Mouse (Mus musculus): Measurements from ENCODE around the gene Chn2.

Gene Chn2

GRCm38 (mm10) chr6:54118395-54118794 is 79.0 kb downstream of the Chn2 start:
- no peak for DNase-seq (ENCODE audit: low read depth, low spot score)

DNA sequence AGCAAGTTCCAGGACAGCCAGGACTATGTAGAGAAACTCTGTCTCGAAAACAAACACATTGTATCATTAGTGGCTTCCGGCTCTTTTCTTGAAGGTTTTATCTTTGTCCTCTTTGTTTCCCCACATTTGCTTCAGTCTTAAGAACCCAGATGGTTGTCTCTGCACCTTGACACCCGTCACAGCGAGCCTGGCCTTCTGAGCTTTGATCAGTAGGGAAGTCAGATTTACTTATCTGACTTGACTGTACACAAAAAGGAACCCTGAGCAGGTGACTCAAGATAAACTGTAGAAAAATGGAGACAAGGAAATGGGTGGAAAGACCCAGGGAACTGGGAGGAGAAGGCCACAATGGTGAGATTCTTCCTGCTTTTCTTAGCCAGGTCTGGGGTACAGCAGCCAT is 79.5 kb downstream of the Chn2 start:
- DNase-seq (ENCODE audit: low read depth, low spot score), result no peak

GRCm38 (mm10) chr6:54119461-54119860 is 80.1 kb downstream of the Chn2 start:
- no peak for DNase-seq (ENCODE audit: low read depth, low spot score)

- peak; percentile 50 for DNase-seq (ENCODE audit: low read depth, low spot score)
These were observed 80.7 kb downstream of the Chn2 start for GRCm38 (mm10) chr6:54119885-54120666.

DNA sequence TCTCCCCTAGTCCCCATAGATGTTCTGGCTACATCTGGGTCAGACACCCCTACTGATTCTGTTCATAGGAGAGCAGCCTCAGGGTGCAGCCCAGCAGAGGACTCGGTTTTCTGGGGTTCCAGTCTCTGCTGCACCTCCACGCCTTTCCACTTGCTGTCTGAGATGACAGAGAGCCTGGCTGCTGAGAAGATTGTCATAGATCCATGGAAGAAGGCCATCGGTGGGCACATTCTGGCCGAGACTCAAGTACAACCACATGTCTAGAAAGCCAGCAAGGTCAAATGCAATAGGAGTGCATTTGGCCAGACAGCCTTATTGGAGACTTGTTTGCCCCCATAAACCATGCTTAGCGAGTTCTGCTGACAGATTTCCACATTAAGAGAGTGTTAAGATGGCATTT is 81.5 kb downstream of the Chn2 start:
- DNase-seq (ENCODE audit: low read depth, low spot score), result no peak

GRCm38 (mm10) chr6:54124519-54124918 is 85.2 kb downstream of the Chn2 start:
- DNase-seq (ENCODE audit: low read depth, low spot score), result no peak

DNA sequence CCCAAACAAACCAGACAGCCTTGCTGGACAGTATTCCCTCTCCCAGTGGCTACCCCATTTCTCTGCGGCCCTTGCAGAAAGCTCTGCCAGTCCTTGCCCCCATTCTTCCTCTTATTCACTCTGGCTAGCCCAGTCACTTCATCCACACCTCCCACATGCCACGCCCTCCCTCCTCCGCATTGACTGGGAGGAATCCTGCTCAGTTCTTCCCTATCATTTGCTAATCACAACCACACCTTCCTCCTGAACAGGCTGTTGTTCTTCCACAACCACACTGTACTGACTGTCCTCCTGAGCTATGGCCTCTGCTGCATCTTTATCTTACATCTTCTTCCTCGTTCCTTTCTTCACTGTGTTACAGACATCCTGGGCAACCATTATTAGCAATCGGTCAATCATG is 86.2 kb downstream of the Chn2 start:
- peak; percentile 58 for DNase-seq (ENCODE audit: low read depth, low spot score)

- DNase-seq (ENCODE audit: low read depth, low spot score), result no peak
These were observed 87.1 kb downstream of the Chn2 start for GRCm38 (mm10) chr6:54126225-54126992.

GRCm38 (mm10) chr6:54126993-54127697 is 87.8 kb downstream of the Chn2 start:
- DNase-seq (ENCODE audit: low read depth, low spot score), result peak; percentile 9

DNA sequence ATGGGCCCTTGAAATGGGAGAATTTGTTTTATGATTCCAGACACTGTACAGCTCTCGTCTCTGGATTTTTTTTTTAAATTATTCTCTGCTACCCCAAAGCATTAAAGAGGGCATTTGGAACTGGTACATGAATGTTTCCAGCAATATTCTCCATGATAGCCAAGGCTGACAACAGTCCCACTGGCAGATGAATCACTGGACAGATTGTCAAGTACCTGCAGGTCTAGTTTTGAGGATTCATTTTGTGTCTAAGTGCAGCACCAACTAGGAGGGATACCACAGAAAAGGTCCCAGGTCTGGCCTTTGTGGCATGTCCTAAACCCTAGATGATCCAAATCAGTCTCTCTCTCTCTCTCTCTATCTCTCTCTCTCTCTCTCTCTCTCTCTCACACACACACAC is 89.3 kb downstream of the Chn2 start:
- no peak for DNase-seq (ENCODE audit: low read depth, low spot score)

DNA sequence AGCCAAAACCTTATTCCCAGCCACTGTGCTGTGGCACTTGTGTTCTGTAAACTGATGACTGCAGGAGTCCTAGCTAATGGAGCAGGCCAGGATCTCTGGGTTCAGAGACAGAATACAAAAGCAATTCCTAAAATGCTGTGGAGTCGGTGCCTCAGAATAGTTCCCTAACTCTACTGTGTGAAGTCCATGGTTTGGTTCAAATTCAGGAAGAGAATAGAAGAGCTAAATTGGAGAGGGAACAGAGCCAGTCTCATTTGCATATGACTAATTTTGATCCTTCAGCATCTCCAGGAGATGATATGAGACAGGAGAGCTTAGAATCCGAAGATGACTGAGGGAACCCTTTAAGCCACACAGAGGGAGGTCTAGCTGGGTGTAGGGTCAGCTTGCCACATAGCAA is 90.2 kb downstream of the Chn2 start:
- DNase-seq (ENCODE audit: low read depth, low spot score), result no peak

DNA sequence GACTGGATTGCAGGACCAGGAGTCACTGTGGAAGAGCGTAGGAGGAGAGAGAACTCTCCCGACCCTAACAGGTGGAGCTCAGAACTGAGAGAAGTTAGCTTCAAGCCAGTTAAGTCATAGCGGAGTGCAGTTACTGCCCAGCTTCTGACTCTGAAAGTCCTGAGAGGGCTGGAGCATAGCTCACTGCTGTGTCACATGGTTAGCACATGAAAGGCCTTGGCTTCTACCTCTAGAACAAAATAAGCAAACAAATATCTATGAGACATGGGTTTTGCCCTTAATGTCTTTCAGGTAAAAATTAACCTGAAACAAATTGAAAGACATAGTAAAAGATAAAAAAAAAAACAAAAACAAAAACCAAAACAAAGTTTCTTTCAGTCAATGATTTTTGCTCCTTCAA is 91.5 kb downstream of the Chn2 start:
- DNase-seq (ENCODE audit: low read depth, low spot score), result no peak

DNA sequence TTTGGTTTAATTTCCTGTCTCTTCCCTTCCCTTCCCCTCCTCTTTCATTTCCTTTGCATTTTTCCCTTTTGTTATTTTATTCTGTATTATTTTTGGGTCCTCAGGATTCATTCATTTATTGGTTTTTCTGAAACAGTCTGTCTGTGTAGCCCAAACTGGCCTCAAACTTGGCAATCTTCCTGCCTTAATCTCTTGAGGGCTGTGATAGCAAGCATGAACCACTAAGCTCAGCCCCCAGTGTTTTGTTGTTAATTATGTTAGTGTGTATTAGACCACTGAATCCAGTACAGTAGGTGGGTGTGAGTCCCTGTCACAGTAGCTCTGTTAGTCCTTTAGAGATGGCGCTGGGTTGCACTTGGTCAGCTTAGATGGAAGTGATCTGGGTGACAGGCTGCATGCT is 93.2 kb downstream of the Chn2 start:
- no peak for DNase-seq (ENCODE audit: low read depth, low spot score)

DNA sequence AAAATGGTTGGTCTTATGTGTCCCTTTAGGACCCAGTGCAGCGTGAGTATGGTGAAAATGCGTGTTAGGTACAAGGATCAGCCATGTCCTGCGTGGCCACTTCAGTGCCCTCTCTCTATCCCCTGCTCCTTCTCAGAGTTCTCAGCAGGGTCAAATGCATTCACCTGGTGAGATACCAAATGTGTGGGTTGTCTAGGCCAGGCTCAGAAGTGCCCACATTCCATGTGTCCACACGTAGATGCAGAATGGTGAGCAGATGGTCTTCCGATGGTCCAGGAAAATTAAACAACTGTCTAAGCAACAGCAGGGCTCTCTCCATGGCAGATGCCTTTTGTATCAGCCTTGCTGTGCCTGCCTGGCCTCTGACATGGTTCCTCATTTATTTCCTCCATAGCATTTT is 93.9 kb downstream of the Chn2 start:
- no peak for DNase-seq (ENCODE audit: low read depth, low spot score)

DNA sequence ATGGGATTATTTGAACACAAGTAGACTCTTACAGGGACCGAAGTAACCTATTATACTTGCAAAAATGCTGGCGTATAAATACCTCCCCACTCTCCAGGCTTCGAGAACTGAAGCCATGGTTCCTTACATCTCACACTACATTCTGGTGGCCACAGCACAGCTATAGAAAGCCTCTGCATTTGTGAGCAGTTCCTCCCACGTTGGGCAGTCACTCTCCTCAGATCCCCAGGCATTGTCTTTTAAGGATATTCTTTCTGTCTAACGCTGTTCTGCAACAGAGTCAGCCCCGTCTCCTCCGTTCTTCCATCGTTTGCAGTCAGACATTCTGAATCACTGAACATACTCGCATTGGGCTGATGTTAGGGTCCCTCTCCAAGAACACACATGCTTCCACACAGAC is 98.8 kb downstream of the Chn2 start:
- DNase-seq (ENCODE audit: low read depth, low spot score), result no peak

- DNase-seq (ENCODE audit: low read depth, low spot score), result no peak
These were observed 101.1 kb downstream of the Chn2 start for GRCm38 (mm10) chr6:54140488-54140887.

GRCm38 (mm10) chr6:54141165-54141564 is 101.8 kb downstream of the Chn2 start:
- peak; percentile 28 for DNase-seq (ENCODE audit: low read depth, low spot score)

GRCm38 (mm10) chr6:54142848-54143651 is 103.7 kb downstream of the Chn2 start:
- no peak for DNase-seq (ENCODE audit: low read depth, low spot score)

DNA sequence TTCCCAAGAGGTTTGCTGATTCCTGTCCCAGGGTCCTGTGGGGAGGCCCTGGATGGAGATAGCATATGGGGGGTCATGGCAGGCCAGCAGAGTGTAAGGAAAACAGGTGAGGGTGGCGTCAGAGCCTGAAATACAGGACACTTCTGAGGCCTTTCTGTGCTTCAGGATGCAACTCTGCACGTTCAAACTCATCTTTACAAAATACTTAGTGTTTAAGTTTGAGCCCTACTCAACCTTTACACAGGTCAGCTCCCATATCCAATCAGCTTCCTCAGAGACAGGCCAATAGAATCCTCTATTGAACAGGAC is 104.3 kb downstream of the Chn2 start:
- no peak for DNase-seq (ENCODE audit: low read depth, low spot score)

GRCm38 (mm10) chr6:54148844-54149526 is 109.6 kb downstream of the Chn2 start:
- no peak for DNase-seq (ENCODE audit: low read depth, low spot score)

DNA sequence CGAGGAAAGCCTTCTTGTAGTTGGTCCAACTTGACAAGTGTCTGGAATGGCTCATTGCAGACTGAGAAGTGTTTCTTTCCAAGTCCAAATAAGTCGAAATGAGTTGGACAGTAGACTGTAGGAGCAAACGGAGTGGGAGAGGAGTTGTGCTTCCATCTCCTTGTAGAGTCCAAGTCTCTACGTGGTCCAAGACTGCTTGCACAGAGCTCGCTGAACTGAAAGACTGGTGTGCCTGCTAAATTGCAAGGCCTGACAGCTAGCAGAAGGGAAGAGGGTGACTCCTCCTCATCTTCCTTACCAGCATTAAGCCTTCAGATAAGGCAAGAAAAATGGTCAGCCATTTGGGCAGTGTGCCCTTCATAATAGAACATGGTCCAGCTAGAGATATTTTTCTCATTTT is 111.5 kb downstream of the Chn2 start:
- no peak for DNase-seq (ENCODE audit: low read depth, low spot score)
